In the genomic region with DNA sequence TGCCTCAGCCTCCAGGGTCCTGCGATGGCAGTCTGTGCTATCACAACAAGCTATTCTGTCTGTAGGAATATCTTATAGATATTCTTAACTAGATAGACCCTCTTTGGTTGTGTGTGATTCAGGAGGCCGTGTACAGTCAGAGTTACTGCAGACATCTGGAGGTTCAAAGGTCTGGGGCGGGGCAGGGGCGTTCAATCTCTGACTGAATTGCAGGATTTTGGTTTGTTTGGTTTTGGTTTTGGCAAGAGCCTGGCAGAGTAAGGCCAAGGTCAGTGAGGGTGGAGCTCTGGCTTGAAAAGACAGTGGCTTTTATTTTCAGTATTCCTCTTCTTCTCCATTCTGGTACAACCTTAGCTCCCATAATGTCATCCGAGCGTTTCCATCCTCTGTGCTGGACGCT, we compare ENCODE assay signal across 25 mouse cellular contexts. TPM values are rescaled to one million over a fixed set of nuclear protein-coding genes. Genes with fewer than 3 reads are reported as not detected.
DNase-seq lines count a peak whose midpoint lies in the region; ATAC-seq lines count a peak whose summit lies in the region.
"Had no signal": no experiment of that assay in that cellular context is flagged by ENCODE, and none has a peak within 500 bp of the region (broad histone marks: within the 10 kb centered on the region; RNA-seq: fewer than 3 reads in every experiment).

No protein-coding gene starts in this region.

- DNase-seq in kidney, postnatal 25 days, result no peak
- peak; percentile 82 for DNase-seq in 3T3-L1 (ENCODE audit: low read depth, low spot score)
- no peak for DNase-seq in layer of hippocampus, adult 18-20 months (ENCODE audit: low spot score in 2 of 2)
- DNase-seq: cerebellum, adult 11 months; gastrocnemius, postnatal 36 days; heart, adult 2 months; heart, postnatal 14 days; kidney, adult 18-20 months; kidney, postnatal 4 days; lung, postnatal 4 days; right cerebral cortex, postnatal 4 days; thymus, postnatal 14 days had no signal

- no peaks in the 10 kb centered on the region for H3K9me3 ChIP-seq in hindbrain, embryonic 12.5 days (replicated peaks)
- H3K9me3 ChIP-seq in hindbrain, embryonic 16.5 days (ENCODE audit: control insufficient read depth, low read length), result no peaks in the 10 kb centered on the region
- H3K9me3 ChIP-seq in kidney, embryonic 16.5 days (ENCODE audit: low read length), result no peaks in the 10 kb centered on the region
- no peaks in the 10 kb centered on the region for H3K9me3 ChIP-seq in neural tube, embryonic 14.5 days (ENCODE audit: control insufficient read depth, low read length)
- H3K9me3 ChIP-seq: embryonic facial prominence, embryonic 15.5 days; heart, embryonic 13.5 days; lung, embryonic 15.5 days had no signal

- H3K4me1 ChIP-seq in hindbrain, embryonic 12.5 days, result peaks cover 50% of the 10 kb centered on the region
- H3K4me1 ChIP-seq in hindbrain, embryonic 16.5 days (ENCODE audit: control insufficient read depth, insufficient read depth, low read depth, low read length), result peaks cover 33% of the 10 kb centered on the region
- peaks cover 35% of the 10 kb centered on the region for H3K4me1 ChIP-seq in kidney, embryonic 16.5 days (ENCODE audit: insufficient read depth, low read length)
- H3K4me1 ChIP-seq in neural tube, embryonic 14.5 days (ENCODE audit: control insufficient read depth, insufficient read depth, low read length), result peaks cover 25% of the 10 kb centered on the region

- H3K36me3 ChIP-seq in hindbrain, embryonic 12.5 days, result no peaks in the 10 kb centered on the region
- H3K36me3 ChIP-seq in hindbrain, embryonic 16.5 days (ENCODE audit: control insufficient read depth, insufficient read depth, low read length), result no peaks in the 10 kb centered on the region
- no peaks in the 10 kb centered on the region for H3K36me3 ChIP-seq in kidney, embryonic 16.5 days (ENCODE audit: insufficient read depth, low read length)
- no peaks in the 10 kb centered on the region for H3K36me3 ChIP-seq in neural tube, embryonic 14.5 days (ENCODE audit: control insufficient read depth, insufficient read depth, low read length)
- H3K36me3 ChIP-seq: embryonic facial prominence, embryonic 15.5 days; heart, embryonic 13.5 days; lung, embryonic 15.5 days had no signal

- H3K4me3 ChIP-seq in hindbrain, embryonic 12.5 days, result no peak overlapping the region
- H3K4me3 ChIP-seq in hindbrain, embryonic 16.5 days (ENCODE audit: low read length), result no peak overlapping the region
- no peak overlapping the region for H3K4me3 ChIP-seq in kidney, embryonic 16.5 days (ENCODE audit: low read length)
- no peak overlapping the region for H3K4me3 ChIP-seq in neural tube, embryonic 14.5 days (ENCODE audit: low read depth, low read length)
- H3K4me3 ChIP-seq: embryonic facial prominence, embryonic 15.5 days; heart, adult 2 months; heart, embryonic 13.5 days; left cerebral cortex, adult 2 months; lung, embryonic 15.5 days had no signal

- peaks cover 90% of the 10 kb centered on the region for H3K27me3 ChIP-seq in hindbrain, embryonic 12.5 days
- H3K27me3 ChIP-seq in hindbrain, embryonic 16.5 days (replicated peaks; ENCODE audit: control insufficient read depth, insufficient read depth, low read length), result peaks cover 15% of the 10 kb centered on the region
- H3K27me3 ChIP-seq in kidney, embryonic 16.5 days (ENCODE audit: insufficient read depth, low read length), result peaks cover 73% of the 10 kb centered on the region
- H3K27me3 ChIP-seq in neural tube, embryonic 14.5 days (ENCODE audit: control insufficient read depth, insufficient read depth, low read length), result peaks cover 10% of the 10 kb centered on the region

- WGBS in hindbrain, embryonic 12.5 days, result 32% methylated on average over 7 of the region's 7 CpGs
- WGBS in hindbrain, embryonic 16.5 days, result 52% methylated on average over 7 of the region's 7 CpGs
- 26% methylated on average over 7 of the region's 7 CpGs for WGBS in kidney, embryonic 16.5 days
- WGBS in neural tube, embryonic 14.5 days, result 38% methylated on average over 7 of the region's 7 CpGs

- ATAC-seq in hindbrain, embryonic 12.5 days (ENCODE audit: low FRiP score), result no peak
- no peak for ATAC-seq in hindbrain, embryonic 16.5 days
- no peak for ATAC-seq in kidney, embryonic 16.5 days (ENCODE audit: low FRiP score, low TSS enrichment)
- ATAC-seq in neural tube, embryonic 14.5 days (ENCODE audit: low read depth), result no peak

- H3K4me2 ChIP-seq in hindbrain, embryonic 12.5 days (replicated peaks), result 0 out of 2 replicates have a peak overlapping the region, but pooled peaks have one; percentile 29
- no peak overlapping the region for H3K4me2 ChIP-seq in hindbrain, embryonic 16.5 days (ENCODE audit: low read length)
- no peak overlapping the region for H3K4me2 ChIP-seq in kidney, embryonic 16.5 days (replicated peaks; ENCODE audit: low read depth, low read length)
- no peak overlapping the region for H3K4me2 ChIP-seq in neural tube, embryonic 14.5 days (ENCODE audit: low read depth, low read length)
- H3K4me2 ChIP-seq: embryonic facial prominence, embryonic 15.5 days; heart, embryonic 13.5 days; lung, embryonic 15.5 days had no signal

- no peak overlapping the region for H3K9ac ChIP-seq in hindbrain, embryonic 12.5 days
- H3K9ac ChIP-seq in hindbrain, embryonic 16.5 days (ENCODE audit: low read depth, low read length), result no peak overlapping the region
- H3K9ac ChIP-seq in kidney, embryonic 16.5 days (replicated peaks; ENCODE audit: low read length), result no peak overlapping the region
- H3K9ac ChIP-seq in neural tube, embryonic 14.5 days (replicated peaks; ENCODE audit: low read depth, low read length), result no peak overlapping the region
- H3K9ac ChIP-seq: embryonic facial prominence, embryonic 15.5 days; heart, embryonic 13.5 days; liver, embryonic 14.5 days; lung, embryonic 15.5 days had no signal

- peak overlapping the region; percentile 81; the same call in 1 of the 2 replicates for H3K27ac ChIP-seq in hindbrain, embryonic 12.5 days
- no peak overlapping the region for H3K27ac ChIP-seq in hindbrain, embryonic 16.5 days (ENCODE audit: low read depth, low read length)
- peak overlapping the region; percentile 31; the same call in 1 of the 2 replicates for H3K27ac ChIP-seq in kidney, embryonic 16.5 days (ENCODE audit: low read length)
- H3K27ac ChIP-seq in neural tube, embryonic 14.5 days (ENCODE audit: low read depth, low read length), result 0 out of 2 replicates have a peak overlapping the region, but pooled peaks have one; percentile 7
- H3K27ac ChIP-seq: embryonic facial prominence, embryonic 15.5 days; heart, adult 2 months; heart, embryonic 13.5 days; left cerebral cortex, adult 2 months; liver, embryonic 14.5 days; lung, embryonic 15.5 days had no signal

RNA-seq across cellular contexts. Expression of gene Uncx, which starts 16.5 kb away (rescaled TPM):
- 97.3 and 99.4 TPM in 2 replicates for polyA plus RNA-seq in hindbrain, embryonic 12.5 days (2016; fragmentation: Nextera tagmentation; extraction: Ambion mirVana)
- 24.9 and 26.7 TPM in 2 replicates for polyA plus RNA-seq in hindbrain, embryonic 16.5 days (2015; fragmentation: Nextera tagmentation; extraction: Ambion mirVana)
- 52.8 and 65.4 TPM in 2 replicates for polyA plus RNA-seq in kidney, embryonic 16.5 days (2015; fragmentation: Nextera tagmentation; extraction: Ambion mirVana)
- 33.4 and 39.8 TPM in 2 replicates for polyA plus RNA-seq in neural tube, embryonic 14.5 days (2014; fragmentation: Nextera tagmentation; extraction: Ambion mirVana)
- total RNA-seq in layer of hippocampus, adult 18-20 months (2021), result under 1 TPM in 1 of 2 experiments, not detected in 1; 0.15 TPM
- total RNA-seq: common myeloid progenitor, adult 5-6 weeks; gastrocnemius, adult 18-20 months; gastrocnemius, postnatal 36 days; heart, adult 2 months; heart, postnatal 14 days; megakaryocyte-erythroid progenitor cell, adult 5-6 weeks had no signal
- polyA plus RNA-seq: heart, adult 2 months; heart, embryonic 13.5 days; liver, embryonic 14.5 days; stomach, embryonic 14.5 days had no signal
